Mouse (Mus musculus): ENCODE results near the gene Gm20388. TPM values are rescaled to one million over a fixed set of nuclear protein-coding genes. Genes with fewer than 3 reads are reported as not detected.

Gene Gm20388
- polyA plus RNA-seq, 1 experiment from 2014 or later, result 8.3 TPM

DNA sequence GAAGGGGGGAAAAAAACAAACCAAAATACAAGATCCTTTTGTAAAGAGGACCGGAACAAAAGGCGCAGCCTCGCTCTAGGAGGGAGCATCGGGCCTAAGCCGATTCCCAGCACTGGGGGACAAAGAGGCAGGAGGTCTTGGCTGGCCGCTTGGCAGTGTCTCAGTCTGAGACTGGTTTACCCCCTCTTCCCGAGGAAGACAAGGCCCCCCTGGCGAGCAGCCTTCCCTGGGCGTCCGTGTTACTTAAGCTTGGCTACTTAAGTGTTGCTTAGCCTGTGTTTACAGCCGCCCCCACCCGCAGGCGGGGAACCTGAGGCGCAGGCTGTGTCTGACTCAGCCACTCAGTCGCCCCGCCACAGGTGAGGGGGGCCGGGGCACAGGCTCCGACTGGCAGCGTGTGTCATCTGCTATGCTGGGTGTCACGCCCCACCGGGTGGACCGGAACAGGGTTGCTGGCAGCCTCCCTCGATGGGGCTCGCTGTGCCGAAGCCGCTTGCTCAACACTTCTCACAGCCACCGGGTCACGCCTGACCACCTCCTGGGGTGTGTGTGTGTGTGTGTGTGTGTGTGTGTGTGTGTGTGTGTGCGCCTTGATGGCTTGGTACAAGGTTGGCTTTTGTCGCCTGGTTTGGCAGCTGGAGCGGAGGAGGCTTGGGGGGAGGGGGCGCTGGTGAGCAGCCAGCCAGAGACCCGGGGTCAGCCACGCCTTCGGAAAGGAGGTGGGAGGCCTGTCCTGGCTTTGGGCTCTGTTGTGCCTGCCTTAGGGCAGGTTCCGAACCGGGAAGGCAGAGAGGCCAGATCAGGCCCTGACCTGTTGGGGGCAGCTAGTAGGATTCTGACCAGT is 628.0 kb downstream of the Gm20388 start:
- Histone ChIP-seq H3K9me3 (ENCODE audit: control insufficient read depth, low read length) (no peaks in the 10 kb centered on the region), H3K4me1 (replicated peaks; ENCODE audit: control insufficient read depth, insufficient read depth, low read length) (peaks cover 81% of the 10 kb centered on the region), H3K4me2 (ENCODE audit: low read length) (peak overlapping the region; percentile 100), H3K4me3 (ENCODE audit: low read depth, low read length) (peak overlapping the region; percentile 58), H3K27ac (ENCODE audit: low read depth) (peak overlapping the region; percentile 78), H3K27me3 (replicated peaks; ENCODE audit: control insufficient read depth, insufficient read depth, low read length) (peaks cover 7% of the 10 kb centered on the region), H3K9ac (ENCODE audit: low read length) (peak overlapping the region; percentile 53), H3K36me3 (ENCODE audit: control insufficient read depth, insufficient read depth, low read length) (no peaks in the 10 kb centered on the region)
- peak; percentile 11 for ATAC-seq (replicated peaks; ENCODE audit: low FRiP score, low TSS enrichment, low read depth)
- WGBS, result 9% methylated on average over 37 of the region's 37 CpGs
- peak; percentile 78 for DNase-seq (ENCODE audit: low spot score)

- peak overlapping the region; percentile 100 for H3K4me2 ChIP-seq (ENCODE audit: low read length)
- WGBS, result 60% methylated on average over 6 of the region's 6 CpGs
- H3K27me3 ChIP-seq (replicated peaks; ENCODE audit: control insufficient read depth, insufficient read depth, low read length), result peaks cover 7% of the 10 kb centered on the region
- H3K36me3 ChIP-seq (ENCODE audit: control insufficient read depth, insufficient read depth, low read length), result no peaks in the 10 kb centered on the region
- no peaks in the 10 kb centered on the region for H3K9me3 ChIP-seq (ENCODE audit: control insufficient read depth, low read length)
- peak overlapping the region; percentile 78; the same call in 1 of the 2 replicates for H3K27ac ChIP-seq (ENCODE audit: low read depth)
- no peak overlapping the region for H3K9ac ChIP-seq (ENCODE audit: low read length)
- ATAC-seq (replicated peaks; ENCODE audit: low FRiP score, low TSS enrichment, low read depth) (no peak), DNase-seq (ENCODE audit: low spot score) (no peak)
- no peak overlapping the region for H3K4me3 ChIP-seq (ENCODE audit: low read depth, low read length)
- H3K4me1 ChIP-seq (replicated peaks; ENCODE audit: control insufficient read depth, insufficient read depth, low read length), result peaks cover 81% of the 10 kb centered on the region
Measured at GRCm38 (mm10) chr8:120539381-120539774, 628.7 kb downstream of the Gm20388 start.

- H3K36me3 ChIP-seq (ENCODE audit: control insufficient read depth, insufficient read depth, low read length), result no peaks in the 10 kb centered on the region
- peaks cover 7% of the 10 kb centered on the region for H3K27me3 ChIP-seq (replicated peaks; ENCODE audit: control insufficient read depth, insufficient read depth, low read length)
- no peak for DNase-seq (ENCODE audit: low spot score)
- H3K9me3 ChIP-seq (ENCODE audit: control insufficient read depth, low read length), result no peaks in the 10 kb centered on the region
- 43% methylated on average over 23 of the region's 23 CpGs for WGBS
- no peak for ATAC-seq (replicated peaks; ENCODE audit: low FRiP score, low TSS enrichment, low read depth)
- no peak overlapping the region for H3K9ac ChIP-seq (ENCODE audit: low read length)
- H3K4me1 ChIP-seq (replicated peaks; ENCODE audit: control insufficient read depth, insufficient read depth, low read length), result peaks cover 75% of the 10 kb centered on the region
- no peak overlapping the region for H3K4me3 ChIP-seq (ENCODE audit: low read depth, low read length)
- H3K27ac ChIP-seq (ENCODE audit: low read depth), result peak overlapping the region; percentile 78; the same call in 1 of the 2 replicates
- H3K4me2 ChIP-seq (ENCODE audit: low read length), result peak overlapping the region; percentile 100
Measured at GRCm38 (mm10) chr8:120539775-120540625, 629.4 kb downstream of the Gm20388 start.

- H3K27me3 ChIP-seq (replicated peaks; ENCODE audit: control insufficient read depth, insufficient read depth, low read length), result 0 out of 2 replicates have a peak, but pooled peaks cover 3% of the 10 kb centered on the region
- H3K4me3 ChIP-seq (ENCODE audit: low read depth, low read length), result no peak overlapping the region
- H3K4me2 ChIP-seq (ENCODE audit: low read length), result no peak overlapping the region
- no peak for DNase-seq (ENCODE audit: low spot score)
- WGBS, result 23% methylated on average over 13 of the region's 13 CpGs
- no peaks in the 10 kb centered on the region for H3K9me3 ChIP-seq (ENCODE audit: control insufficient read depth, low read length)
- peaks cover 60% of the 10 kb centered on the region for H3K4me1 ChIP-seq (replicated peaks; ENCODE audit: control insufficient read depth, insufficient read depth, low read length)
- ATAC-seq (replicated peaks; ENCODE audit: low FRiP score, low TSS enrichment, low read depth), result no peak
- no peak overlapping the region for H3K27ac ChIP-seq (ENCODE audit: low read depth)
- H3K9ac ChIP-seq (ENCODE audit: low read length), result no peak overlapping the region
- H3K36me3 ChIP-seq (ENCODE audit: control insufficient read depth, insufficient read depth, low read length), result no peaks in the 10 kb centered on the region
Measured at GRCm38 (mm10) chr8:120542995-120543394, 632.4 kb downstream of the Gm20388 start.

DNA sequence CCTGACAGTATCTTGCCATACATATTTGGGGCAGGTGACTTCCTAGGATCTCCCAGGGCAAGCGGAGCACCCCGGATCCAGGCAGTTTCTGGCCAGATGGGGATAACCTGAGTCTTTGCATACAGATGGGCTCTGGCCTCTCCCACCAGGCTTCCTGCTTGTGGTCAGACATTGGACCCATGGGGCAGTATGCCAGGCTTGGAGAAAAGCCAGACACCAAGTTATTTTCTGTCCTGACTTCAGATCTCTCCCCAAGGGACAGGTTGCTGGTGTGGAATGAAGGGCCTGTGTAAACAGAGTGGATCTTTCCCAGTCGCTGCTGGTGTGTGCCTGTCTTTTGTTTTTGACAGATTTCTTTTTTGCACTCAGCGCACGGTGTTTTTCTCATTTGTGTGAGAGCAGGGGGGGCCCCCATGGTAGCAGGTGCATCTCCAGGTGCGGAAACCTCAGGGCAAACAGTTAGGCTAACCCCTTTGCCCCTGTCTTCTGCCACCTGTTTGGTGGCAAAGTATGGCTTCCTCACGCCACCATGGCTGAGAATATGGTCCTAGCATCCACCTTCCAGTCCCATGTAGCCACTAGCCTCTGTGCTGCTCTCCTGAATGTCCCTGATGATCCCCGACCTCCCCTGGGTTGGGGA is 632.9 kb downstream of the Gm20388 start:
- 36% methylated on average over 8 of the region's 8 CpGs for WGBS
- DNase-seq (ENCODE audit: low spot score), result no peak
- Histone ChIP-seq H3K27ac (ENCODE audit: low read depth) (no peak overlapping the region), H3K36me3 (ENCODE audit: control insufficient read depth, insufficient read depth, low read length) (no peaks in the 10 kb centered on the region), H3K4me2 (ENCODE audit: low read length) (no peak overlapping the region), H3K4me1 (replicated peaks; ENCODE audit: control insufficient read depth, insufficient read depth, low read length) (peaks cover 59% of the 10 kb centered on the region), H3K9me3 (ENCODE audit: control insufficient read depth, low read length) (no peaks in the 10 kb centered on the region), H3K27me3 (replicated peaks; ENCODE audit: control insufficient read depth, insufficient read depth, low read length) (0 out of 2 replicates have a peak, but pooled peaks cover 3% of the 10 kb centered on the region), H3K4me3 (ENCODE audit: low read depth, low read length) (no peak overlapping the region), H3K9ac (ENCODE audit: low read length) (no peak overlapping the region)
- no peak for ATAC-seq (replicated peaks; ENCODE audit: low FRiP score, low TSS enrichment, low read depth)

DNA sequence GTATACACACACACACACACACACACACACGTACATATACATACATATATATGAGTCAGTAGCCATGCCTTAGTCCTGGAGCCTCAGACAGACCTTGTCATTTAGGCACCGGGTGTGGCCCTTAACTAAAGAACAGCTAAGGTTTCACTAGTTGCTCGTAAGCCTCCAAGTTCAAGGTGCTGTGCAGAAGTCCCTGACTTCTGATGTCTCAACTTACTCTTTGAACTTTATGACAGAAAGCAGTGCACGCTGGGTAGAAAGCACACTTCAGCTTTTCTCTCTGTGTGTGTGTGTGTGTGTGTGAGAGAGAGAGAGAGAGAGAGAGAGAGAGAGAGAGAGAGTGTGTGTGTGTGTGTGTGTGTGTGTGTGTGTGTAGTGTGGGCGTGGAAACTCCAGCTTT is 633.5 kb downstream of the Gm20388 start:
- no peak for ATAC-seq (replicated peaks; ENCODE audit: low FRiP score, low TSS enrichment, low read depth)
- H3K36me3 ChIP-seq (ENCODE audit: control insufficient read depth, insufficient read depth, low read length), result no peaks in the 10 kb centered on the region
- no peaks in the 10 kb centered on the region for H3K9me3 ChIP-seq (ENCODE audit: control insufficient read depth, low read length)
- H3K4me1 ChIP-seq (replicated peaks; ENCODE audit: control insufficient read depth, insufficient read depth, low read length), result peaks cover 57% of the 10 kb centered on the region
- 66% methylated on average over 5 of the region's 5 CpGs for WGBS
- H3K27me3 ChIP-seq (replicated peaks; ENCODE audit: control insufficient read depth, insufficient read depth, low read length), result no peaks in the 10 kb centered on the region
- DNase-seq (ENCODE audit: low spot score), result no peak
- no peak overlapping the region for H3K4me2 ChIP-seq (ENCODE audit: low read length)
- no peak overlapping the region for H3K9ac ChIP-seq (ENCODE audit: low read length)
- no peak overlapping the region for H3K4me3 ChIP-seq (ENCODE audit: low read depth, low read length)
- H3K27ac ChIP-seq (ENCODE audit: low read depth), result no peak overlapping the region

- no peaks in the 10 kb centered on the region for H3K9me3 ChIP-seq (ENCODE audit: control insufficient read depth, low read length)
- DNase-seq (ENCODE audit: low spot score) (no peak), ATAC-seq (replicated peaks; ENCODE audit: low FRiP score, low TSS enrichment, low read depth) (no peak)
- H3K36me3 ChIP-seq (ENCODE audit: control insufficient read depth, insufficient read depth, low read length), result no peaks in the 10 kb centered on the region
- 56% methylated on average over 9 of the region's 9 CpGs for WGBS
- H3K4me3 ChIP-seq (ENCODE audit: low read depth, low read length), result no peak overlapping the region
- no peaks in the 10 kb centered on the region for H3K27me3 ChIP-seq (replicated peaks; ENCODE audit: control insufficient read depth, insufficient read depth, low read length)
- peaks cover 65% of the 10 kb centered on the region for H3K4me1 ChIP-seq (replicated peaks; ENCODE audit: control insufficient read depth, insufficient read depth, low read length)
- no peak overlapping the region for H3K4me2 ChIP-seq (ENCODE audit: low read length)
- H3K27ac ChIP-seq (ENCODE audit: low read depth), result no peak overlapping the region
- no peak overlapping the region for H3K9ac ChIP-seq (ENCODE audit: low read length)
Measured at GRCm38 (mm10) chr8:120547562-120547961, 636.9 kb downstream of the Gm20388 start.

DNA sequence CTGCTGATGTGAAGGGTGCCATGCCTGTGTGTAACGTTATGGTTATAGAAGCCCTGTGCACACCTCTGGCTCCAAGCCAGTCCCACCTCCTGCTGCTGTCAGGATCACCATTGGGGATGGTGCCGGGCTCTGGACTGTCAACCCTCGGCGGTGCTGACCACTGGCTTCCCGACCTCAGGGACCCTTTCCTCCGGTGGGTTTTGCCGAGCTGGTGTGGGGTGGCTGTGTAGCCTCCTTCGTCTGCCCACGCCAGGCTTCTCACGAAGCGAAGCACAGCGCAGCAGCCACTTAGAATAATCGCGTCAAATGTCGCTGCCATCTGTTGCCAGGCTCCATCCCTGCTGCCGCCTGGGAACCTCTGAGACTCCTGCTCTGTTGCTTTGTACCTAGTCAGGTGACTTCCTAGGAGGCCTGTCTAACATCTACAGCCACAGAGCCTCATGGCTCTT is 637.7 kb downstream of the Gm20388 start:
- Histone ChIP-seq H3K4me2 (ENCODE audit: low read length) (no peak overlapping the region), H3K4me3 (ENCODE audit: low read depth, low read length) (no peak overlapping the region), H3K9me3 (ENCODE audit: control insufficient read depth, low read length) (no peaks in the 10 kb centered on the region), H3K4me1 (replicated peaks; ENCODE audit: control insufficient read depth, insufficient read depth, low read length) (peaks cover 57% of the 10 kb centered on the region), H3K27me3 (replicated peaks; ENCODE audit: control insufficient read depth, insufficient read depth, low read length) (no peaks in the 10 kb centered on the region), H3K36me3 (ENCODE audit: control insufficient read depth, insufficient read depth, low read length) (no peaks in the 10 kb centered on the region), H3K27ac (ENCODE audit: low read depth) (no peak overlapping the region), H3K9ac (ENCODE audit: low read length) (no peak overlapping the region)
- 41% methylated on average over 16 of the region's 16 CpGs for WGBS
- ATAC-seq (replicated peaks; ENCODE audit: low FRiP score, low TSS enrichment, low read depth), result no peak
- no peak for DNase-seq (ENCODE audit: low spot score)
